In genomic region chr10:34033630-34034305, GRCm38 (mm10) we compare ENCODE assay signal across 8 mouse cellular contexts. TPM values are rescaled to one million over a fixed set of nuclear protein-coding genes. Genes with fewer than 3 reads are reported as not detected.
A peak's percentile ranks its signal among the peaks of the same experiment; 100 is the strongest.
DNase-seq lines count a peak whose midpoint lies in the region; ATAC-seq and TF ChIP-seq lines count a peak whose summit lies in the region.

No protein-coding gene starts in this region.

- H3K4me1 ChIP-seq in forebrain, embryonic 10.5 days = peaks cover 7% of the 10 kb centered on the region; the same call in 1 of the 2 replicates
- H3K4me1 ChIP-seq in heart, embryonic 15.5 days (replicated peaks) = no peaks in the 10 kb centered on the region; the same call in 1 of the 2 replicates
- H3K4me1 ChIP-seq in liver, embryonic 14.5 days (replicated peaks; ENCODE audit: control insufficient read depth in 2 of 2, insufficient read depth in 2 of 2, low read length in 1 of 2) = no peaks in the 10 kb centered on the region
- H3K4me1 ChIP-seq in neural tube, embryonic 12.5 days = peaks cover 2% of the 10 kb centered on the region; the same call in 1 of the 2 replicates
- no peaks in the 10 kb centered on the region; the same call in 1 of the 2 replicates for H3K4me1 ChIP-seq in stomach, postnatal 0 days (replicated peaks; ENCODE audit: control insufficient read depth, insufficient read depth)

- no peaks in the 10 kb centered on the region for H3K36me3 ChIP-seq in forebrain, embryonic 10.5 days (replicated peaks)
- H3K36me3 ChIP-seq in heart, embryonic 15.5 days = no peaks in the 10 kb centered on the region
- H3K36me3 ChIP-seq in liver, embryonic 14.5 days (replicated peaks; ENCODE audit: control insufficient read depth, insufficient read depth, low read depth) = no peaks in the 10 kb centered on the region
- H3K36me3 ChIP-seq in neural tube, embryonic 12.5 days = no peaks in the 10 kb centered on the region
- H3K36me3 ChIP-seq in stomach, postnatal 0 days (ENCODE audit: control insufficient read depth, insufficient read depth, low read length) = no peaks in the 10 kb centered on the region

- TF ChIP-seq EP300 in liver, embryonic 14.5 days (IDR thresholded peaks at IDR 0.05; ENCODE audit: low read depth) = no peak
- no peak for TF ChIP-seq EP300 in stomach, postnatal 0 days (optimal IDR thresholded peaks at IDR 0.05)

- DNase-seq in A20 (ENCODE audit: low read depth, low spot score) = peak; percentile 22
- peak; percentile 88 for DNase-seq in brain, adult 2 months (ENCODE audit: low read depth, low spot score)
- peak; percentile 67 for DNase-seq in forebrain, embryonic 10.5 days (ENCODE audit: extremely low spot score, low spot score)
- peak; percentile 81 for DNase-seq in kidney, postnatal 14 days
- peak in 1 of 3 experiments; percentile 23 for DNase-seq in liver, embryonic 14.5 days (ENCODE audit: low read depth in 3 of 3, low spot score in 3 of 3)
- DNase-seq in stomach, postnatal 0 days (ENCODE audit: low spot score) = peak; percentile 83

- H3K4me3 ChIP-seq in forebrain, embryonic 10.5 days = peak overlapping the region; percentile 31
- H3K4me3 ChIP-seq in heart, embryonic 15.5 days = peak overlapping the region; percentile 33
- H3K4me3 ChIP-seq in liver, embryonic 14.5 days (ENCODE audit: insufficient read depth in 1 of 2, low read depth in 2 of 2, low read length in 2 of 2) = no peak overlapping the region
- H3K4me3 ChIP-seq in neural tube, embryonic 12.5 days = no peak overlapping the region
- H3K4me3 ChIP-seq in stomach, postnatal 0 days (ENCODE audit: low read depth, low read length) = 0 out of 2 replicates have a peak overlapping the region, but pooled peaks have one; percentile 13

- H3K9me3 ChIP-seq in forebrain, embryonic 10.5 days = no peaks in the 10 kb centered on the region
- H3K9me3 ChIP-seq in heart, embryonic 15.5 days (replicated peaks) = no peaks in the 10 kb centered on the region
- H3K9me3 ChIP-seq in liver, embryonic 14.5 days (ENCODE audit: control insufficient read depth, low read length) = no peaks in the 10 kb centered on the region
- no peaks in the 10 kb centered on the region for H3K9me3 ChIP-seq in neural tube, embryonic 12.5 days
- no peaks in the 10 kb centered on the region for H3K9me3 ChIP-seq in stomach, postnatal 0 days (ENCODE audit: control insufficient read depth, low read length)

- H3K9ac ChIP-seq in heart, embryonic 15.5 days = peak overlapping the region; percentile 40; the same call in 1 of the 2 replicates
- H3K9ac ChIP-seq in liver, embryonic 14.5 days (replicated peaks) = no peak overlapping the region
- 0 out of 2 replicates have a peak overlapping the region, but pooled peaks have one; percentile 29 for H3K9ac ChIP-seq in neural tube, embryonic 12.5 days
- peak overlapping the region; percentile 41; the same call in 1 of the 2 replicates for H3K9ac ChIP-seq in stomach, postnatal 0 days (ENCODE audit: low read length)

- peak overlapping the region; percentile 60 for H3K4me2 ChIP-seq in heart, embryonic 15.5 days
- peak overlapping the region; percentile 31; the same call in 1 of the 2 replicates for H3K4me2 ChIP-seq in liver, embryonic 14.5 days (ENCODE audit: low read depth)
- peak overlapping the region; percentile 48 for H3K4me2 ChIP-seq in neural tube, embryonic 12.5 days (replicated peaks)
- peak overlapping the region; percentile 40 for H3K4me2 ChIP-seq in stomach, postnatal 0 days (replicated peaks; ENCODE audit: low read depth)

- 0 out of 2 replicates have a peak overlapping the region, but pooled peaks have one; percentile 48 for H3K27ac ChIP-seq in forebrain, embryonic 10.5 days
- no peak overlapping the region for H3K27ac ChIP-seq in heart, embryonic 15.5 days
- no peak overlapping the region for H3K27ac ChIP-seq in liver, embryonic 14.5 days
- H3K27ac ChIP-seq in neural tube, embryonic 12.5 days = no peak overlapping the region
- no peak overlapping the region for H3K27ac ChIP-seq in stomach, postnatal 0 days (replicated peaks)

- peak; percentile 75 for TF ChIP-seq CTCF in liver, embryonic 14.5 days (IDR thresholded peaks at IDR 0.05; ENCODE audit: low read depth)
- TF ChIP-seq CTCF in stomach, postnatal 0 days (IDR thresholded peaks at IDR 0.05; ENCODE audit: low read depth) = peak; percentile 85

- H3K27me3 ChIP-seq in forebrain, embryonic 10.5 days (ENCODE audit: poor library complexity, severe bottlenecking) = no peaks in the 10 kb centered on the region
- no peaks in the 10 kb centered on the region for H3K27me3 ChIP-seq in heart, embryonic 15.5 days
- no peaks in the 10 kb centered on the region for H3K27me3 ChIP-seq in liver, embryonic 14.5 days (ENCODE audit: control insufficient read depth, insufficient read depth, low read length)
- no peaks in the 10 kb centered on the region for H3K27me3 ChIP-seq in neural tube, embryonic 12.5 days (replicated peaks)
- H3K27me3 ChIP-seq in stomach, postnatal 0 days (ENCODE audit: control insufficient read depth, insufficient read depth, low read length) = no peaks in the 10 kb centered on the region

- WGBS in forebrain, embryonic 10.5 days = 23% methylated on average over 22 of the region's 22 CpGs
- 17% methylated on average over 22 of the region's 22 CpGs for WGBS in heart, embryonic 15.5 days
- 19% methylated on average over 22 of the region's 22 CpGs for WGBS in liver, embryonic 14.5 days (ENCODE audit: insufficient replicate concordance)
- 22% methylated on average over 22 of the region's 22 CpGs for WGBS in neural tube, embryonic 12.5 days
- 19% methylated on average over 22 of the region's 22 CpGs for whole genome bisulfite sequencing in stomach, postnatal 0 days

- ATAC-seq in heart, embryonic 15.5 days (replicated peaks; ENCODE audit: insufficient number of reproducible peaks, insufficient read depth, low FRiP score, low read depth) = 0 out of 2 replicates have a peak, but pooled peaks have one; percentile 60
- peak; percentile 48 for ATAC-seq in liver, embryonic 14.5 days (ENCODE audit: insufficient read depth)
- peak; percentile 86 for ATAC-seq in neural tube, embryonic 12.5 days (ENCODE audit: low FRiP score, low read depth)
- peak; percentile 76; the same call in 1 of the 2 replicates for ATAC-seq in stomach, postnatal 0 days (ENCODE audit: low FRiP score, low TSS enrichment)

RNA-seq across cellular contexts. Expression of gene Trappc3l, which starts 3.6 kb away (rescaled TPM):
- polyA plus RNA-seq in forebrain, embryonic 10.5 days (2016; fragmentation: Nextera tagmentation; extraction: Ambion mirVana) = not detected in 2 replicates
- not detected in 2 replicates for polyA plus RNA-seq in heart, embryonic 15.5 days (2015; fragmentation: Nextera tagmentation; extraction: Ambion mirVana)
- polyA plus RNA-seq in liver, embryonic 14.5 days (2012; rRNA removed) = not detected in 2 replicates
- polyA plus RNA-seq in liver, embryonic 14.5 days (2014; fragmentation: Nextera tagmentation; extraction: Ambion mirVana) = not detected in 2 replicates
- not detected in 2 replicates for polyA plus RNA-seq in neural tube, embryonic 12.5 days (2016; fragmentation: Nextera tagmentation; extraction: Ambion mirVana)
- polyA plus RNA-seq in stomach, postnatal 0 days (2015; fragmentation: Nextera tagmentation; extraction: Ambion mirVana) = not detected in 2 replicates

RNA-seq across cellular contexts. Expression of gene Calhm4, which starts 10.3 kb away (rescaled TPM):
- polyA plus RNA-seq in forebrain, embryonic 10.5 days (2016; fragmentation: Nextera tagmentation; extraction: Ambion mirVana) = 0.04 TPM in 1 of 2 replicates, not detected in the other
- polyA plus RNA-seq in heart, embryonic 15.5 days (2015; fragmentation: Nextera tagmentation; extraction: Ambion mirVana) = not detected in 2 replicates
- polyA plus RNA-seq in liver, embryonic 14.5 days (2012; rRNA removed) = not detected in 2 replicates
- polyA plus RNA-seq in liver, embryonic 14.5 days (2014; fragmentation: Nextera tagmentation; extraction: Ambion mirVana) = not detected in 2 replicates
- polyA plus RNA-seq in neural tube, embryonic 12.5 days (2016; fragmentation: Nextera tagmentation; extraction: Ambion mirVana) = not detected in 2 replicates
- not detected in 2 replicates for polyA plus RNA-seq in stomach, postnatal 0 days (2015; fragmentation: Nextera tagmentation; extraction: Ambion mirVana)

RNA-seq across cellular contexts. Expression of gene Rwdd1, which starts 14.3 kb away (rescaled TPM):
- polyA plus RNA-seq in forebrain, embryonic 10.5 days (2016; fragmentation: Nextera tagmentation; extraction: Ambion mirVana) = 143 and 155 TPM in 2 replicates
- polyA plus RNA-seq in heart, embryonic 15.5 days (2015; fragmentation: Nextera tagmentation; extraction: Ambion mirVana) = 79.4 and 100 TPM in 2 replicates
- 15.7 and 30.7 TPM in 2 replicates for polyA plus RNA-seq in liver, embryonic 14.5 days (2012; rRNA removed)
- polyA plus RNA-seq in liver, embryonic 14.5 days (2014; fragmentation: Nextera tagmentation; extraction: Ambion mirVana) = 47.6 and 49.6 TPM in 2 replicates
- polyA plus RNA-seq in neural tube, embryonic 12.5 days (2016; fragmentation: Nextera tagmentation; extraction: Ambion mirVana) = 134 and 142 TPM in 2 replicates
- 104 and 109 TPM in 2 replicates for polyA plus RNA-seq in stomach, postnatal 0 days (2015; fragmentation: Nextera tagmentation; extraction: Ambion mirVana)

Comparison
In these comparisons a context has a peak if more than half of its experiments do, and no peak if none do; other contexts are left out.
1. H3K4me3 ChIP-seq: peak in forebrain, embryonic 10.5 days (single experiment), heart, embryonic 15.5 days (single experiment) and stomach, postnatal 0 days (single experiment); none in liver, embryonic 14.5 days (0 of 2) and neural tube, embryonic 12.5 days (single experiment).
2. Peak in every context shown above with its lines, with median percentiles within 50 percentile points of each other: ATAC-seq and H3K4me2 ChIP-seq.